Mouse (Mus musculus) hindbrain, postnatal 0 days (tissue): ENCODE results near the gene Gnb2. TPM values are rescaled to one million over a fixed set of nuclear protein-coding genes. Genes with fewer than 3 reads are reported as not detected.

Source experiments
- ATAC-seq: fragments of 200-750 bp; cut with Nextera tagmentation; 2 replicates; pipeline ENCODE4 v1.8.0; 2017; ENCODE audit warnings: mild to moderate bottlenecking, moderate TSS enrichment, moderate library complexity
- DNase-seq: peaks from one replicate; pipeline ENCODE4 v3.0.0-alpha.2; 2015; ENCODE audit warnings: low spot score
- H3K27ac ChIP-seq: fragments of 300-500 bp; sonication (generic); 2 replicates; pipeline ENCODE4 v1.5.1; 2014; ENCODE audit warnings: mild to moderate bottlenecking
- H3K27me3 ChIP-seq: fragments of 300-500 bp; sonication (generic); 2 replicates; pipeline ENCODE4 v1.6.1; 2014; ENCODE audit warnings: low read length, mixed read lengths; ENCODE audit not compliant: insufficient read depth
- H3K36me3 ChIP-seq: fragments of 300-500 bp; sonication (generic); 2 replicates; pipeline ENCODE4 v1.6.1; 2014; ENCODE audit warnings: low read length, mixed read lengths; ENCODE audit not compliant: insufficient read depth
- H3K4me1 ChIP-seq: fragments of 300-500 bp; sonication (generic); 2 replicates; pipeline ENCODE4 v1.6.1; 2014; ENCODE audit warnings: antibody characterized with exemption, low read length, mixed read lengths; ENCODE audit not compliant: insufficient read depth
- H3K4me2 ChIP-seq: fragments of 300-500 bp; sonication (generic); 2 replicates; pipeline ENCODE4 v1.6.1; 2014; ENCODE audit warnings: low read depth, mild to moderate bottlenecking, low read length, moderate library complexity, mixed read lengths
- H3K4me3 ChIP-seq: fragments of 300-500 bp; sonication (generic); 2 replicates; pipeline ENCODE4 v1.5.1; 2014; ENCODE audit warnings: low read length
- H3K9ac ChIP-seq: fragments of 300-500 bp; sonication (generic); replicated peaks from 2 replicates; pipeline ENCODE4 v1.6.1; 2014; ENCODE audit warnings: mild to moderate bottlenecking, low read length, moderate library complexity, mixed read lengths
- H3K9me3 ChIP-seq: fragments of 300-500 bp; sonication (generic); 2 replicates; pipeline ENCODE4 v1.6.1; 2016; ENCODE audit warnings: low read length, mixed read lengths
- CTCF ChIP-seq: IDR thresholded peaks from 2 replicates; pipeline ENCODE4 v1.5.1; 2016; ENCODE audit warnings: antibody characterized with exemption, control low read depth, low read depth
- WGBS: fragments of 180-500 bp; shearing (Covaris S2); extraction: QIAGEN DNeasy Blood & Tissue Kit; methylation state at CpG from one replicate; pipeline ENCODE4 v1.1.7; 2014; 5-methylcytosine and 5-hydroxymethylcytosine counted together
- polyA plus RNA-seq: library from polyadenylated mRNA; unstranded; fragments of >200 nt; fragmentation: Nextera tagmentation; extraction: Ambion mirVana; gene quantifications from 2 replicates; pipeline ENCODE4 v1.2.1, GENCODE M21; 2015
- total RNA-seq: library from RNA; depleted of rRNA; stranded (reverse); fragments of >200 nt; gene quantifications from 2 replicates; pipeline ENCODE4 v1.2.3, GENCODE M21; 2014

Gene Gnb2
- total and polyA plus RNA-seq, 2 experiments from 2014 or later, result 592 to 1,251 TPM

GRCm38 (mm10) chr5:137541768-137542540, 8.6 kb upstream of the Gnb2 start:
- ATAC-seq (peak; percentile 47; the same call in 1 of the 2 replicates), DNase-seq (peak; percentile 82)
- WGBS, result 56% methylated on average over 5 of the region's 5 CpGs
- Histone ChIP-seq H3K4me3 (no peak overlapping the region), H3K9me3 (no peaks in the 10 kb centered on the region), H3K27me3 (no peaks in the 10 kb centered on the region), H3K4me1 (peaks cover 6% of the 10 kb centered on the region), H3K27ac (0 out of 2 replicates have a peak overlapping the region, but pooled peaks have one; percentile 38), H3K36me3 (no peaks in the 10 kb centered on the region), H3K9ac (no peak overlapping the region), H3K4me2 (no peak overlapping the region)
- no peak for TF ChIP-seq CTCF

GRCm38 (mm10) chr5:137540991-137541390, 7.7 kb upstream of the Gnb2 start:
- no peaks in the 10 kb centered on the region for H3K9me3 ChIP-seq
- no peak overlapping the region for H3K4me2 ChIP-seq
- no peak overlapping the region for H3K9ac ChIP-seq
- DNase-seq (no peak), ATAC-seq (no peak)
- H3K27ac ChIP-seq, result no peak overlapping the region
- no peak overlapping the region for H3K4me3 ChIP-seq
- peaks cover 6% of the 10 kb centered on the region for H3K4me1 ChIP-seq
- TF ChIP-seq CTCF, result no peak
- 74% methylated on average over 6 of the region's 6 CpGs for WGBS
- no peaks in the 10 kb centered on the region for H3K36me3 ChIP-seq
- no peaks in the 10 kb centered on the region for H3K27me3 ChIP-seq

GRCm38 (mm10) chr5:137539291-137539801, 6.0 kb upstream of the Gnb2 start:
- H3K36me3 ChIP-seq, result no peaks in the 10 kb centered on the region
- ATAC-seq, result peak; percentile 72
- peak; percentile 85 for DNase-seq
- H3K4me1 ChIP-seq, result peaks cover 6% of the 10 kb centered on the region
- no peaks in the 10 kb centered on the region for H3K27me3 ChIP-seq
- 0 out of 2 replicates have a peak overlapping the region, but pooled peaks have one; percentile 18 for H3K4me2 ChIP-seq
- H3K9ac ChIP-seq, result no peak overlapping the region
- H3K27ac ChIP-seq, result peak overlapping the region; percentile 7; the same call in 1 of the 2 replicates
- 28% methylated on average over 7 of the region's 7 CpGs for WGBS
- H3K4me3 ChIP-seq, result no peak overlapping the region
- TF ChIP-seq CTCF, result no peak
- H3K9me3 ChIP-seq, result no peaks in the 10 kb centered on the region

- no peak for DNase-seq
- Histone ChIP-seq H3K4me3 (no peak overlapping the region), H3K4me2 (no peak overlapping the region), H3K9ac (no peak overlapping the region), H3K9me3 (no peaks in the 10 kb centered on the region), H3K27me3 (no peaks in the 10 kb centered on the region), H3K27ac (no peak overlapping the region), H3K4me1 (peaks cover 6% of the 10 kb centered on the region), H3K36me3 (no peaks in the 10 kb centered on the region)
- ATAC-seq, result no peak
- TF ChIP-seq CTCF, result no peak
- WGBS, result 63% methylated on average over 4 of the region's 4 CpGs
Measured at GRCm38 (mm10) chr5:137537461-137537860, 4.2 kb upstream of the Gnb2 start.

GRCm38 (mm10) chr5:137535318-137535717, 2.0 kb upstream of the Gnb2 start:
- H3K36me3 ChIP-seq, result no peaks in the 10 kb centered on the region
- no peak overlapping the region for H3K9ac ChIP-seq
- TF ChIP-seq CTCF, result no peak
- ATAC-seq, result no peak
- no peaks in the 10 kb centered on the region for H3K9me3 ChIP-seq
- peaks cover 9% of the 10 kb centered on the region for H3K4me1 ChIP-seq
- no peak for DNase-seq
- H3K4me2 ChIP-seq, result no peak overlapping the region
- no peak overlapping the region for H3K27ac ChIP-seq
- H3K4me3 ChIP-seq, result no peak overlapping the region
- 84% methylated on average over 9 of the region's 9 CpGs for WGBS
- no peaks in the 10 kb centered on the region for H3K27me3 ChIP-seq

GRCm38 (mm10) chr5:137534762-137535161, 1.5 kb upstream of the Gnb2 start:
- Histone ChIP-seq H3K4me3 (no peak overlapping the region), H3K9ac (no peak overlapping the region), H3K36me3 (no peaks in the 10 kb centered on the region), H3K9me3 (no peaks in the 10 kb centered on the region), H3K27me3 (no peaks in the 10 kb centered on the region), H3K4me2 (no peak overlapping the region), H3K4me1 (peaks cover 14% of the 10 kb centered on the region), H3K27ac (no peak overlapping the region)
- no peak for ATAC-seq
- whole genome bisulfite sequencing, result 93% methylated on average over 3 of the region's 3 CpGs
- TF ChIP-seq CTCF, result no peak
- DNase-seq, result no peak

GRCm38 (mm10) chr5:137532808-137533116, 548 bp downstream of the Gnb2 start:
- Histone ChIP-seq H3K27ac (peak overlapping the region; percentile 97), H3K4me2 (peak overlapping the region; percentile 97), H3K9ac (peak overlapping the region; percentile 97), H3K36me3 (peaks cover 15% of the 10 kb centered on the region), H3K9me3 (no peaks in the 10 kb centered on the region), H3K4me1 (peaks cover 12% of the 10 kb centered on the region; the same call in 1 of the 2 replicates), H3K4me3 (peak overlapping the region; percentile 80), H3K27me3 (no peaks in the 10 kb centered on the region)
- ATAC-seq (peak; percentile 28; the same call in 1 of the 2 replicates), DNase-seq (no peak)
- TF ChIP-seq CTCF, result no peak
- under 1% methylated on average over 12 of the region's 12 CpGs for WGBS
